Mouse (Mus musculus): Measurements from ENCODE around the gene Gm1140.
"Not testable (repeated sequence)": the region's sequence is repeated elsewhere in the genome, so short reads cannot be mapped to it uniquely, and the experiment has no call there.

Gene Gm1140

DNA sequence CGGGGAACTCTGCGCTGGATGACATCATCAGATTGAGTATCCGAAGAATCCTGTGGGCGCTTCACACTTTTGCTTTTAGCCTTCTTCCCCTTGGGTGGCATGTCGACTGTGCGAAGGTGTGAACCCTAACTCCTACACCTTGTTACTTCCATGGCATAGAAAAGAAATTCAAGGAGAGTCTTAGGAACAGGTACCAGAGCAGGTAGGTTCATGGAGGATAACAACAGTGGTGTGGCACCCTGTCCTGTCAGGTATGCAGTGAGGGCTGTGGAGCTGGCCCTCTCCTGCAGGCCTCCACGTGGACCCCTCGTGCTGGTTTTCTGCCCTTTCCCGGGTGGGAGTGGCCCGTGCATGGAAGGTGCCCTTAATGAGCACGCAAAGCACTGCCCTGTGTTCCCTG is at the start of gene Gm1140:
Gene Gm1140, minus strand, starts transcription at position 101 of the 400 bp plus-strand sequence.
- DNase-seq (ENCODE audit: inconsistent age in 2 of 2, low spot score in 1 of 2): not testable (repeated sequence)

DNA sequence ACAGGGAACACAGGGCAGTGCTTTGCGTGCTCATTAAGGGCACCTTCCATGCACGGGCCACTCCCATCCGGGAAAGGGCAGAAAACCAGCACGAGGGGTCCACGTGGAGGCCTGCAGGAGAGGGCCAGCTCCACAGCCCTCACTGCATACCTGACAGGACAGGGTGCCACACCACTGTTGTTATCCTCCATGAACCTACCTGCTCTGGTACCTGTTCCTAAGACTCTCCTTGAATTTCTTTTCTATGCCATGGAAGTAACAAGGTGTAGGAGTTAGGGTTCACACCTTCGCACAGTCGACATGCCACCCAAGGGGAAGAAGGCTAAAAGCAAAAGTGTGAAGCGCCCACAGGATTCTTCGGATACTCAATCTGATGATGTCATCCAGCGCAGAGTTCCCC is 2.0 kb upstream of the Gm1140 start, which contains the start of gene Gm14692:
Gene Gm14692, plus strand, starts transcription at position 301 of the 400 bp plus-strand sequence.
- DNase-seq (ENCODE audit: inconsistent age in 2 of 2, low spot score in 1 of 2): not testable (repeated sequence)

Measured in adrenal gland, adult (tissue).